Mouse (Mus musculus) embryonic fibroblast, embryonic 13.5 days (primary cell): ENCODE data around the gene Rreb1.

Source experiments
- CTCF ChIP-seq: IDR thresholded peaks from 2 replicates; pipeline ENCODE4 v1.5.1; 2011; ENCODE audit warnings: mild to moderate bottlenecking, control low read depth, low read length, moderate library complexity, borderline replicate concordance; ENCODE audit not compliant: insufficient read depth
- POLR2A ChIP-seq: IDR thresholded peaks from 2 replicates; pipeline ENCODE4 v1.6.1; 2011; ENCODE audit warnings: low read depth, mild to moderate bottlenecking, control low read depth, low read length, moderate library complexity

DNA sequence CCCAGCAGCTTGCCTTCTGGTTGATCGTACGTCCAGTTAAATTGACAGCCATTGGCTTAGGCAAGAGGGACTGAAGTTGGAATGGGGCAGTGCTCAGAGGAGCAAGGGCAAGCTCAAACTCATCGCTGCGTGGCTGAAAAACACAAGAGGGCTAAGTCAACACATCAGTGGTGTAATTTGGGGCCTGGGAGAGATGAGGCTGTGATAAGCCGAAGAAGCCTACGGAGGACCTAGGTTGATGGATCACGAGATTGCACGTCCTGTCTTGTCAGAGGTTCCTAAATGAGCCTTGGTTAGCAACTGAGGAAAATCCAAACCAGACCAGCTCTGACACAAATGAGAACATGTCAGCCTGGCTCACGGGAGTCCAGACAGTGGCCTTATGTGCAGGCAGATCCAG lies 184.3 kb downstream of the Rreb1 start:
- no peak for TF ChIP-seq CTCF
- TF ChIP-seq POLR2A: no peak
